ENCODE assay signal across 8 mouse cellular contexts in the genomic region with DNA sequence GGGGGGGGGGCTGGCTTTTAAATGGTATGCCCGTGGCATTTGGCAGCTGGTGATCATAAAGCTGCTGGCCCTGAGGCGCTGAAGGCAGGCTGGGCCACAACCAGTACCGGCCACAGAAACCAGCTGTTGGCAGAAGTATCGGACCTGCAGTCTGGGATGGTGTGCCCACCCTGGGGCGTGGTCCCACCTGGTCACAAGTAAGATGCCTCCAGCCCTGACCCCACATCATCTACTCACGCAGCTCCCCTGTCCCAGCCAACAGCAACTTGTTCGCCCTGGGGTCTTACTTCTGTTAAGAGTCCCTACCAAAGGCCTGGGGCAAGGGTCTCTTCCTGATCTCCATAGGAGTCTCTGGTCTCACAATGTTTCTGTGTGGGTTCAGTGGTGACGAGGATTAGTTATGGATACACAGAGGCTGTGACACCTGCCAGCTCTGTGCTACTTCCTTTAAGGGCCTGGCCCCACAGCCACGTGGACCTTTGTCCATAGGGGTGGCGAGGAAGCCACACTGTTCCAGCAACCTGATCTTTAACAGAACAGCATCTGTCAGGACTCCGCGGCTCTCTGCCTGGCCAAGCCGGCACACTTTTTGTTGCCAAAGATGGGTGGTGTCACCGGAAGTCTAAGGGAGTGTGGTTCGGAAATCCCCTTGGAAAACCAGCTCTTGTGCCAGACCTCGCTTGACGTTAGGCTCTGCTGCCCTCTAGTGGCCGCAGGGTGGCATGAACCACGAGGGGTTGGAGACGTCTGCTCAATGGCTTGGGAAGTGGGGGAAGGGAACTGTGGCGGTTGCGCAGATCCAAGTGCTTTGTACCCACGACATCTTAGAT.
DNase-seq lines count a peak whose midpoint lies in the region; ATAC-seq and TF ChIP-seq lines count a peak whose summit lies in the region.

No protein-coding gene starts in this region.

- 26% methylated on average over 22 of the region's 23 CpGs for WGBS in forebrain, embryonic 16.5 days
- WGBS in lung, adult 2 months: 27% methylated on average over 23 of the region's 23 CpGs
- 27% methylated on average over 23 of the region's 23 CpGs for WGBS in neural tube, embryonic 15.5 days

- no peak; a peak in 1 of 4 replicates for TF ChIP-seq EP300 in MEL (IDR thresholded peaks at IDR 0.05; ENCODE audit: low read depth in 1 of 2, low read length in 2 of 2)

- peak; percentile 99 for TF ChIP-seq RAD21 in MEL (IDR thresholded peaks at IDR 0.05; ENCODE audit: low read depth, low read length)

- peak overlapping the region; percentile 60 for H3K27ac ChIP-seq in MEL (ENCODE audit: control insufficient read depth, low read depth, low read length)
- peak overlapping the region; percentile 78 for H3K27ac ChIP-seq in forebrain, embryonic 16.5 days (ENCODE audit: low read length)
- H3K27ac ChIP-seq in layer of hippocampus, adult 2 months: peak overlapping the region; percentile 77
- H3K27ac ChIP-seq in neural tube, embryonic 15.5 days (replicated peaks): peak overlapping the region; percentile 78

- peak overlapping the region; percentile 78 for H3K9ac ChIP-seq in MEL (ENCODE audit: control insufficient read depth, low read depth, low read length, poor library complexity, severe bottlenecking)
- peak overlapping the region; percentile 57 for H3K9ac ChIP-seq in forebrain, embryonic 16.5 days (replicated peaks; ENCODE audit: low read depth, low read length)
- H3K9ac ChIP-seq in neural tube, embryonic 15.5 days (replicated peaks): peak overlapping the region; percentile 28; the same call in 1 of the 2 replicates

- H3K36me3 ChIP-seq in MEL (ENCODE audit: control insufficient read depth in 1 of 2, insufficient read depth in 2 of 2, low read length in 2 of 2): peaks cover 0 to 9% of the 10 kb centered on the region in 2 experiments; a peak in 2 of 4 replicates
- H3K36me3 ChIP-seq in forebrain, embryonic 16.5 days (ENCODE audit: control insufficient read depth, insufficient read depth): no peaks in the 10 kb centered on the region
- H3K36me3 ChIP-seq in neural tube, embryonic 15.5 days: no peaks in the 10 kb centered on the region

- no peaks in the 10 kb centered on the region for H3K9me3 ChIP-seq in MEL (replicated peaks; ENCODE audit: insufficient read depth, low read length)
- H3K9me3 ChIP-seq in forebrain, embryonic 16.5 days (ENCODE audit: control insufficient read depth, low read length): no peaks in the 10 kb centered on the region
- no peaks in the 10 kb centered on the region for H3K9me3 ChIP-seq in neural tube, embryonic 15.5 days (replicated peaks)

- ATAC-seq in forebrain, embryonic 16.5 days: peak; percentile 95
- ATAC-seq in neural tube, embryonic 15.5 days (ENCODE audit: low FRiP score): peak; percentile 96

- no peaks in the 10 kb centered on the region for H3K27me3 ChIP-seq in MEL (ENCODE audit: control insufficient read depth in 1 of 2, insufficient read depth in 2 of 2, low read length in 2 of 2)
- H3K27me3 ChIP-seq in forebrain, embryonic 16.5 days (replicated peaks; ENCODE audit: control insufficient read depth, insufficient read depth, low read length): no peaks in the 10 kb centered on the region
- H3K27me3 ChIP-seq in neural tube, embryonic 15.5 days (replicated peaks): no peaks in the 10 kb centered on the region

- peak overlapping the region; percentile 59 to 84 for H3K4me3 ChIP-seq in MEL (ENCODE audit: control insufficient read depth in 1 of 2, insufficient read depth in 1 of 2, low read depth in 2 of 2, low read length in 2 of 2)
- H3K4me3 ChIP-seq in forebrain, embryonic 16.5 days (replicated peaks; ENCODE audit: low read length): peak overlapping the region; percentile 38
- peak overlapping the region; percentile 53 for H3K4me3 ChIP-seq in layer of hippocampus, adult 2 months
- H3K4me3 ChIP-seq in lung, adult 2 months (replicated peaks; ENCODE audit: extremely low read depth, low read depth, low read length): no peak overlapping the region
- peak overlapping the region; percentile 31 for H3K4me3 ChIP-seq in neural tube, embryonic 15.5 days (replicated peaks)

- H3K4me1 ChIP-seq in MEL (ENCODE audit: control insufficient read depth in 1 of 2, insufficient read depth in 2 of 2, low read length in 2 of 2): peaks cover 5 to 10% of the 10 kb centered on the region in 2 experiments
- 0 out of 2 replicates have a peak, but pooled peaks cover 2% of the 10 kb centered on the region for H3K4me1 ChIP-seq in forebrain, embryonic 16.5 days (replicated peaks; ENCODE audit: control insufficient read depth, insufficient read depth, low read length)
- no peaks in the 10 kb centered on the region for H3K4me1 ChIP-seq in lung, adult 2 months (ENCODE audit: control insufficient read depth, insufficient read depth, low read length)
- peaks cover 5% of the 10 kb centered on the region for H3K4me1 ChIP-seq in neural tube, embryonic 15.5 days

- DNase-seq in MEL (ENCODE audit: low read depth, low spot score): peak; percentile 97
- peak; percentile 83 to 90 for DNase-seq in cerebellum, adult 18-20 months
- peak; percentile 88 to 91 for DNase-seq in heart, postnatal 36 days
- DNase-seq in layer of hippocampus, adult 2 months (ENCODE audit: low spot score in 2 of 2): peak; percentile 89 to 90
- peak; percentile 78 for DNase-seq in lung, adult 2 months
- DNase-seq in testis, postnatal 10 days (ENCODE audit: low spot score): peak; percentile 90

- intact Hi-C loops in heart, postnatal 36 days (cut with DNase I): loop anchor here (10.0 kb wide), 3 partner anchors 333 to 663 kb away; a partner anchor contains a TSS

- H3K79me2 ChIP-seq in MEL (ENCODE audit: control insufficient read depth, insufficient read depth, low read length, poor library complexity): no peaks in the 10 kb centered on the region

- H3K4me2 ChIP-seq in forebrain, embryonic 16.5 days (ENCODE audit: low read length): peak overlapping the region; percentile 53
- peak overlapping the region; percentile 54 for H3K4me2 ChIP-seq in neural tube, embryonic 15.5 days

- peak; percentile 94 to 99 (median 98) for TF ChIP-seq CTCF in MEL (IDR thresholded peaks at IDR 0.05 in 2 of 3, conservative IDR thresholded peaks at IDR 0.05 in 1 of 3; ENCODE audit: control insufficient read depth in 1 of 3, insufficient read depth in 1 of 3, low read depth in 2 of 3, low read length in 3 of 3, poor library complexity in 1 of 3, severe bottlenecking in 1 of 3)
- TF ChIP-seq CTCF in layer of hippocampus, adult 2 months (conservative IDR thresholded peaks at IDR 0.05): peak; percentile 91
- peak; percentile 87 for TF ChIP-seq CTCF in lung, adult 2 months (IDR thresholded peaks at IDR 0.05; ENCODE audit: insufficient read depth, low read length)

- TF ChIP-seq POLR2A in MEL (IDR thresholded peaks at IDR 0.05; ENCODE audit: control insufficient read depth in 1 of 2, insufficient read depth in 1 of 2, low read depth in 1 of 2, low read length in 2 of 2, poor library complexity in 1 of 2): peak in 1 of 2 experiments; percentile 63; a peak in 1 of 4 replicates
- TF ChIP-seq POLR2A in lung, adult 2 months (IDR thresholded peaks at IDR 0.05; ENCODE audit: borderline replicate concordance, extremely low read depth, low read depth, low read length): no peak

TF ChIP-seq in MEL, 35 proteins besides CTCF, POLR2A, EP300 and RAD21 (continues in another document):
- TF ChIP-seq GABPA (IDR thresholded peaks at IDR 0.05; ENCODE audit: low read depth, low read length) (no peak), NRF1 (IDR thresholded peaks at IDR 0.05; ENCODE audit: insufficient read depth, low read depth, low read length, poor library complexity, severe bottlenecking) (peak; percentile 67), POLR2AphosphoS2 (IDR thresholded peaks at IDR 0.05; ENCODE audit: low read length) (no peak), USF1 (IDR thresholded peaks at IDR 0.05; ENCODE audit: low read depth, low read length) (0 out of 2 replicates have a peak, but pooled peaks have one; percentile 33), GATA1 (IDR thresholded peaks at IDR 0.05; ENCODE audit: low read depth, low read length) (no peak), UBTF (IDR thresholded peaks at IDR 0.05; ENCODE audit: borderline replicate concordance, insufficient read depth, low read depth, low read length) (no peak), ZMIZ1 (IDR thresholded peaks at IDR 0.05; ENCODE audit: low read depth, low read length) (no peak), TAL1 (IDR thresholded peaks at IDR 0.05; ENCODE audit: low read length) (no peak), POLR2AphosphoS5 (IDR thresholded peaks at IDR 0.05; ENCODE audit: borderline replicate concordance, low read depth, low read length) (no peak), JUND (IDR thresholded peaks at IDR 0.05; ENCODE audit: low read depth, low read length) (no peak), MXI1 (IDR thresholded peaks at IDR 0.05; ENCODE audit: low read depth, low read length) (peak; percentile 84; the same call in 1 of the 2 replicates), USF2 (IDR thresholded peaks at IDR 0.05; ENCODE audit: borderline replicate concordance in 1 of 2, insufficient read depth in 1 of 2, low read depth in 1 of 2, low read length in 2 of 2) (no peak), E2F4 (IDR thresholded peaks at IDR 0.05; ENCODE audit: borderline replicate concordance, low read depth, low read length) (no peak), MYB (IDR thresholded peaks at IDR 0.05; ENCODE audit: low read depth, low read length) (no peak), ETS1 (IDR thresholded peaks at IDR 0.05; ENCODE audit: low read depth, low read length) (peak; percentile 17; the same call in 1 of the 2 replicates), SMC3 (IDR thresholded peaks at IDR 0.05; ENCODE audit: low read depth, low read length) (peak; percentile 89), MAZ (IDR thresholded peaks at IDR 0.05; ENCODE audit: low read depth, low read length) (0 out of 2 replicates have a peak, but pooled peaks have one; percentile 39), ELF1 (IDR thresholded peaks at IDR 0.05; ENCODE audit: low read depth, low read length) (no peak; the same call in 1 of the 2 replicates), MEF2A (IDR thresholded peaks at IDR 0.05; ENCODE audit: extremely low read depth, insufficient replicate concordance, low read depth, low read length, poor library complexity, severe bottlenecking) (no peak), HCFC1 (IDR thresholded peaks at IDR 0.05; ENCODE audit: low read depth, low read length) (0 out of 2 replicates have a peak, but pooled peaks have one; percentile 45), TBP (IDR thresholded peaks at IDR 0.05; ENCODE audit: low read depth, low read length) (peak; percentile 70; the same call in 1 of the 2 replicates), MAFK (IDR thresholded peaks at IDR 0.05; ENCODE audit: borderline replicate concordance, low read depth, low read length) (no peak), ZNF384 (IDR thresholded peaks at IDR 0.05; ENCODE audit: low read depth, low read length) (peak; percentile 43; the same call in 1 of the 2 replicates), BHLHE40 (IDR thresholded peaks at IDR 0.05; ENCODE audit: borderline replicate concordance, low read depth, low read length) (peak; percentile 69), CHD2 (IDR thresholded peaks at IDR 0.05; ENCODE audit: low read length) (peak; percentile 81), ZKSCAN1 (IDR thresholded peaks at IDR 0.05; ENCODE audit: low read depth, low read length) (no peak)

Comparison
In these comparisons a context has a peak if more than half of its experiments do, and no peak if none do; other contexts are left out.
1. H3K9ac ChIP-seq: peak in every context shown above with its lines; median percentile 78 in MEL; 57 in forebrain, embryonic 16.5 days; 28 in neural tube, embryonic 15.5 days.